Mouse (Mus musculus): ENCODE measurements around the gene Olfr1270.
"Not testable (repeated sequence)": the region's sequence is repeated elsewhere in the genome, so short reads cannot be mapped to it uniquely, and the experiment has no call there.

Olfr1270 gene

DNA sequence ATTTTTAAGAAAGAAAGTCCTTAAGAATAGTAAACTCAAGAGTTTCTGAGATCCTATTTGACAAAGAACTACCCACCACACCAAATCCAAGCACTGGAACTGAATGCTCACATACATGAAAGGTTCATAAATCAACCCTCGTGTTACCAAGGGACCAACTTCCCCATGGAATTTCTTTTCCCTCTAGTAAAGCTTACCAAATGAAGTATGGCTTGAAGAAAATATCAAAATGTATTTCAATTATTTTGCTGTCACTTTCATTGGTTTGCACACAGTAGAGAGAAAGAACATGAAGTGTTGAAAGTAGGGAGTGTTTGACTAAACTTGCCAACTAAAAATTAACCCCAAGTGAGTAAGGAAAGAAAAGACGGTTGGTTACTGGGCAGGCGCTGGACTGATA is at the start of gene Olfr1270:
Olfr1270 (minus strand) TSS at position 101 of the 400 bp plus-strand sequence.
- no peak for DNase-seq (ENCODE audit: low read depth, low spot score)
- Histone ChIP-seq H3K36me3 (ENCODE audit: control insufficient read depth, insufficient read depth, low read length, poor library complexity, severe bottlenecking) (no peaks in the 10 kb centered on the region), H3K27me3 (ENCODE audit: control insufficient read depth, insufficient read depth, low read length, poor library complexity, severe bottlenecking) (no peaks in the 10 kb centered on the region)

DNA sequence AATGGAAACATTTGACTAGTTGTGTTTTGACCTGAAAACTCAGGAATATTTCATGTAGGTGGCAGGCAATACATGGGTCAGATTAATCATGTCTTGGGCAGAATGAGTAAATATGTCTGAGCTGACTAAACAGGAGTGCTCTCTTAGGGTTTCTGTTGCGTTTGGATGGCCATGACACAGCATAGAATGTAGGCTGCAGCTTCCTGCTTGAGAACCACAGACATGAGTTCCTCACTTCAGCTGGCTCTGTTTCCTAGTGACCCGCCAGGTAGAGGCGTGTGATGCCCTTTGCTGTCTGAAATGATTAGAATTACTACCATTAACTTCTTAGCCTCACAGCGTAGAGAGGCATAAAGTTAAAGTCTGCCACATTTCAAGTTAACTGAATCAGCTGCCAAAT is 46.7 kb upstream of the Olfr1270 start:
- H3K27me3 ChIP-seq (ENCODE audit: control insufficient read depth, insufficient read depth, low read length, poor library complexity, severe bottlenecking); DNase-seq (ENCODE audit: low read depth, low spot score); H3K36me3 ChIP-seq (ENCODE audit: control insufficient read depth, insufficient read depth, low read length, poor library complexity, severe bottlenecking): not testable (repeated sequence)

DNA sequence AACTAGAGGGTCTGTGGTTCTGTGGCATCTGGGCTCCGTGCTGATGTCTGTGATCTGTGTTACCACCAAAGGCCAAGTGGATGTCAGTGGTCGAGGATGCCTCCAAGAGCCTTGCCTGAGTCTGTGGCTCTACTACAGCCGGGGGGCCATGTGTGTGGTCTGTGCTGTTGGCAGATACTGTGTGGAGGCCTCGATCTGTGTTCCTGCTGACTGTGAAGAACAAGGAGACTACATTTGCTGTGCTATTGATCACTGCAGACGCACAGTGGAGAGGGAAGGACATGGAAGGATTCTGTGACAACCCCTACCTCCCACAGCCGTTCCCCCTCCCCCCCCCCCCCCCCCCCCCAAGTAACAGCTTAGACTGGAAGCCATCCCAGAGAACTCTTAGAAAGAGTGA is 42.4 kb upstream of the Olfr1270 start:
- not testable (repeated sequence) for H3K27me3 ChIP-seq (ENCODE audit: control insufficient read depth, insufficient read depth, low read length, poor library complexity, severe bottlenecking); H3K36me3 ChIP-seq (ENCODE audit: control insufficient read depth, insufficient read depth, low read length, poor library complexity, severe bottlenecking); DNase-seq (ENCODE audit: low read depth, low spot score)

DNA sequence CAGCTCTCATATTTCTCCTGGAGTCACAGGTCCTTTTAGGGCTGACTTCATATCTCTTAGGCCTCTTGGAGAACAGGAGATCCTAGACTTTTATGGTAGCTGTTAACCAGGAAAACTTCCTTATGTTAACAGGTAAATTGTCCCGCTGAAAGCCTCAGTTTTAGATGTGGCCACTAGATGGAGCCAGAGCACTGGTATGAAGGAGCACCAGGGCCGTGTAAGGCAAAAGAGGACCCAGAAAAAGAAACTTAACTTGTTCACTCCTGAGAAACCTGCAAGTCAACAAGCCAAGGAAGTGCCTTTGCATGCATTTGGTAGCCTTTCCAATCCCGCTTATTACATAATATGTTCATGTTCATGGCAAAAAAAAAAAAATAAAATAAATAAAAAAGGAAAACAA is 41.9 kb upstream of the Olfr1270 start:
- DNase-seq (ENCODE audit: low read depth, low spot score); H3K36me3 ChIP-seq (ENCODE audit: control insufficient read depth, insufficient read depth, low read length, poor library complexity, severe bottlenecking); H3K27me3 ChIP-seq (ENCODE audit: control insufficient read depth, insufficient read depth, low read length, poor library complexity, severe bottlenecking): not testable (repeated sequence)

DNA sequence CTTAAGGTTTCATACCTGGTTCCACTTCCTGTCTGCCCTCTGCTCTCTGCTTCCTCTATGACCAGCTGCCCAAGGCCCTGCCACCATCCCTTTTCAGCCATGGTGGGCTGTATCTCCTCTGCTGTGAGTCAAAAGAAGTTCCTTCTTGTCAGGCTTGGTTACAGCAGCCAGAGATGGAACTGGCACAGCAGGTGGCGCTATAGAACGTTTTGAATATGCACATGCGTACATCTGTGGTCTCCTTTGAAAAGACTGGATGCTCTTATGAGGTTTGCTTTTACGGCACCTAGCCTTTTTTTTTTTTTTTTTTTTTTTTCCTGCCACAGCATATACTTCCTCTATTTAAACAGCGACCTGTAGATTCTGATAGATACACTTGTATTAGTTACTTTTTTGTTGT is 34.2 kb upstream of the Olfr1270 start:
- H3K36me3 ChIP-seq (ENCODE audit: control insufficient read depth, insufficient read depth, low read length, poor library complexity, severe bottlenecking); H3K27me3 ChIP-seq (ENCODE audit: control insufficient read depth, insufficient read depth, low read length, poor library complexity, severe bottlenecking); DNase-seq (ENCODE audit: low read depth, low spot score): not testable (repeated sequence)

DNA sequence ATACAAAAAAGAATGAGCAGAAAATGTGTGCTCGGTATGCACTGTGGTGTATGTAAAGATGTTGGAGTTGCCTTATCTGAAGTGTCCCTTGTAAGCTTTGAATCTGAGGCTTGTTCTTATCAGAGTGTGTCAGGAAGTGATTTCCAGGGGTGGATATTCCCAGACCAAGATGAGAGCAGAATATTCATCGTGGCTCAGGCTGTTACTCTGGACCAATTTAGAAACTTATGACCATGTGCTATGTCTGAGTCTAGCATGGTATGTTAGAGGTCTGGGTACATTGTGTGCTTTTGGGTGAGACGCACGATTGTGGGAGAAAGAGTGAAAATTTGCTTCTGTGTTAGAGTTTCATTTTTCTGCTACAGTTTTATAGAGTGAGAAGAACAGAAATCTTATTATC is 33.2 kb upstream of the Olfr1270 start:
- DNase-seq (ENCODE audit: low read depth, low spot score); H3K27me3 ChIP-seq (ENCODE audit: control insufficient read depth, insufficient read depth, low read length, poor library complexity, severe bottlenecking); H3K36me3 ChIP-seq (ENCODE audit: control insufficient read depth, insufficient read depth, low read length, poor library complexity, severe bottlenecking): not testable (repeated sequence)

DNA sequence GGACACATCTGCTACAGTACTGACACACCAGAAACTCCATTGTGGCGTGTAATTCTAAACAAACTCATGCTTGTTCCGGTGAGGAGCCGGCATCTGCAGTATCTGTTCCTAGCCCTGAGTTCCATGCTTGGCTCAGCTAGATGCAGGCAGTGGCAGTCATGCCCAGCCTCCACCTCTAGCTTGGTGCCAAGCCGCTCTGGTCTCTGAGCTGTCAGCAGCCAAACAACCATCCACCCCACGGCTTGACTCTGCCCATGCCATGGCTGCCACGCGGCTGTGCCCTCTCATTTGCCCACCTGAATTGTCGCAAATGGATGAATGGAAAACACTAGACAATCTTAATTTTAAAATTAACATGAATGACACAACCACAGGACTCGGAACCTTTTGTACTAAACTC is 1.0 kb upstream of the Olfr1270 start:
- no peaks in the 10 kb centered on the region for H3K27me3 ChIP-seq (ENCODE audit: control insufficient read depth, insufficient read depth, low read length, poor library complexity, severe bottlenecking)
- H3K36me3 ChIP-seq (ENCODE audit: control insufficient read depth, insufficient read depth, low read length, poor library complexity, severe bottlenecking): no peaks in the 10 kb centered on the region
- no peak for DNase-seq (ENCODE audit: low read depth, low spot score)

DNA sequence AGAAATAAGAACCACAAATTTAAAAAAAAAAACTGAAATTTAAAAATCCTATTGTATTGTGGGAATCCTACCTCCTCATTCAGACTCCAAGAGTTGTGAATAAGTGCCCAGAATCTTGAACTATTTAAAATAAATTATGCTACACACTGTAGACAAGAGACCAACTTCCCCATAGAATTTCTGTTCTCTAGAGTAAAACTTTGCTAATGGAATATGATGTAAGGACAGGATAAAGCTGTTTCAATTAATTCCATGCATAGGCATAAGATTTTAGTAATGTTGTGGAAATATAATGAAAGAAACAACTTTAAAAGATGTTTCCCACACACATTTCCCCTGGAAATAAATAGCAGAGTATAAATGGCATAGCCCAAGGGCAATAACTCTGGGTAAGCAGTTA is 10.7 kb downstream of the Olfr1270 start, which contains the start of gene Olfr32:
Olfr32 (minus strand) TSS at position 101 of the 400 bp plus-strand sequence.
- DNase-seq (ENCODE audit: low read depth, low spot score): no peak
- Histone ChIP-seq H3K36me3 (ENCODE audit: control insufficient read depth, insufficient read depth, low read length, poor library complexity, severe bottlenecking) (no peaks in the 10 kb centered on the region), H3K27me3 (ENCODE audit: control insufficient read depth, insufficient read depth, low read length, poor library complexity, severe bottlenecking) (no peaks in the 10 kb centered on the region)

DNA sequence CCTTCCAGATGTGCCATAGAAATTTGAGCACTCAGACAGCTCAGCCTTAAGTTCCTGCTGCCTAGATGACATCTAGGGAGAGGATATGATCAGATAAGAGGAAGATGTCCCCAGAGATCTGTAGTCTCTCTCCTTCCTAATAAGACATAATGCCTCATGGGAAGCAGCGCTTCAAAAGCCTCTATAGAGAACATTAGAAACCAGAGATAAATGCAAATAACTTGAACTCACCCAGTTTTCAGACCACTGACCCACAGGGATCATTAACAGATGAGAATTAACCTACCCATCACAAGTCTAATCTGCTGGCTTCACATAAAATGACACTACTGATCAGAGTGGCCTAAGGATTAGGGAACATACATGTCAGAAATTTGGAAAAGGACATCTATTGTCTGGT is 31.6 kb downstream of the Olfr1270 start, which contains the start of gene Olfr1269:
Olfr1269 (minus strand) TSS at position 101 of the 400 bp plus-strand sequence.
- DNase-seq (ENCODE audit: low read depth, low spot score): no peak
- no peaks in the 10 kb centered on the region for H3K27me3 ChIP-seq (ENCODE audit: control insufficient read depth, insufficient read depth, low read length, poor library complexity, severe bottlenecking)
- no peaks in the 10 kb centered on the region for H3K36me3 ChIP-seq (ENCODE audit: control insufficient read depth, insufficient read depth, low read length, poor library complexity, severe bottlenecking)

All from splenic B cell, adult 2 months (primary cell).